Mouse (Mus musculus): Measurements from ENCODE around the gene BC025920. TPM values are rescaled to one million over a fixed set of nuclear protein-coding genes. Genes with fewer than 3 reads are reported as not detected.

The BC025920 gene
- polyA plus RNA-seq, 1 experiment, result not detected

GRCm38 (mm10) chr10:81600738-81601203, 5.3 kb upstream of the BC025920 start, which contains the start of gene Tle6:
Tle6 (minus strand) TSS chr10:81601073.
- Histone ChIP-seq H3K4me3 (replicated peaks) (peak within 1 kb of the TSS; percentile 93), H3K9me3 (no peaks in the 10 kb centered on the region), H3K27me3 (replicated peaks) (no peaks in the 10 kb centered on the region), H3K36me3 (replicated peaks; ENCODE audit: low read length) (peaks cover 4% of the 10 kb centered on the region), H3K4me1 (peaks cover 91% of the 10 kb centered on the region)
- TF ChIP-seq FLI1 (IDR thresholded peaks at IDR 0.05; ENCODE audit: low read length) (no peak), GATA1 (IDR thresholded peaks at IDR 0.05; ENCODE audit: borderline replicate concordance, low read length) (no peak)

- no peaks in the 10 kb centered on the region for H3K9me3 ChIP-seq
- H3K4me3 ChIP-seq (replicated peaks), result peak overlapping the region; percentile 93
- no peaks in the 10 kb centered on the region for H3K27me3 ChIP-seq (replicated peaks)
- H3K4me1 ChIP-seq, result peaks cover 88% of the 10 kb centered on the region
- H3K36me3 ChIP-seq (replicated peaks; ENCODE audit: low read length), result no peaks in the 10 kb centered on the region
- TF ChIP-seq FLI1 (IDR thresholded peaks at IDR 0.05; ENCODE audit: low read length) (no peak), GATA1 (IDR thresholded peaks at IDR 0.05; ENCODE audit: borderline replicate concordance, low read length) (no peak)
Measured at GRCm38 (mm10) chr10:81601396-81601905, 4.6 kb upstream of the BC025920 start.

- H3K36me3 ChIP-seq (replicated peaks; ENCODE audit: low read length), result peaks cover 4% of the 10 kb centered on the region
- peaks cover 84% of the 10 kb centered on the region for H3K4me1 ChIP-seq
Measured at GRCm38 (mm10) chr10:81602741-81603151, 3.3 kb upstream of the BC025920 start.

GRCm38 (mm10) chr10:81604019-81604967, 1.8 kb upstream of the BC025920 start:
- H3K4me1 ChIP-seq, result peaks cover 82% of the 10 kb centered on the region
- TF ChIP-seq FLI1 (IDR thresholded peaks at IDR 0.05; ENCODE audit: low read length) (no peak), GATA1 (IDR thresholded peaks at IDR 0.05; ENCODE audit: borderline replicate concordance, low read length) (no peak)
- H3K36me3 ChIP-seq (replicated peaks; ENCODE audit: low read length), result peaks cover 19% of the 10 kb centered on the region
- peak overlapping the region; percentile 91 for H3K4me3 ChIP-seq (replicated peaks)
- no peaks in the 10 kb centered on the region for H3K9me3 ChIP-seq
- H3K27me3 ChIP-seq (replicated peaks), result no peaks in the 10 kb centered on the region

More at GRCm38 (mm10) chr10:81602741-81603151, 3.3 kb upstream of the BC025920 start:
- TF ChIP-seq FLI1 (IDR thresholded peaks at IDR 0.05; ENCODE audit: low read length), result no peak
- TF ChIP-seq GATA1 (IDR thresholded peaks at IDR 0.05; ENCODE audit: borderline replicate concordance, low read length), result no peak
- no peaks in the 10 kb centered on the region for H3K9me3 ChIP-seq
- no peaks in the 10 kb centered on the region for H3K27me3 ChIP-seq (replicated peaks)
- no peak overlapping the region for H3K4me3 ChIP-seq (replicated peaks)

- peaks cover 4% of the 10 kb centered on the region for H3K9me3 ChIP-seq
- peaks cover 23% of the 10 kb centered on the region for H3K36me3 ChIP-seq (replicated peaks; ENCODE audit: low read length)
- peaks cover 82% of the 10 kb centered on the region for H3K4me1 ChIP-seq
- peak overlapping the region; percentile 91 for H3K4me3 ChIP-seq (replicated peaks)
- H3K27me3 ChIP-seq (replicated peaks), result no peaks in the 10 kb centered on the region
- TF ChIP-seq GATA1 (IDR thresholded peaks at IDR 0.05; ENCODE audit: borderline replicate concordance, low read length) (no peak), FLI1 (IDR thresholded peaks at IDR 0.05; ENCODE audit: low read length) (no peak)
Measured at GRCm38 (mm10) chr10:81604968-81605665, 953 bp upstream of the BC025920 start.

- Histone ChIP-seq H3K4me1 (peaks cover 80% of the 10 kb centered on the region), H3K27me3 (replicated peaks) (no peaks in the 10 kb centered on the region), H3K4me3 (replicated peaks) (peak overlapping the region; percentile 91), H3K9me3 (peaks cover 7% of the 10 kb centered on the region), H3K36me3 (replicated peaks; ENCODE audit: low read length) (peaks cover 23% of the 10 kb centered on the region)
- no peak for TF ChIP-seq FLI1 (IDR thresholded peaks at IDR 0.05; ENCODE audit: low read length)
- no peak for TF ChIP-seq GATA1 (IDR thresholded peaks at IDR 0.05; ENCODE audit: borderline replicate concordance, low read length)
Measured at GRCm38 (mm10) chr10:81605666-81605973, 450 bp upstream of the BC025920 start.

GRCm38 (mm10) chr10:81608308-81608707, 2.2 kb downstream of the BC025920 start:
- peaks cover 73% of the 10 kb centered on the region for H3K4me1 ChIP-seq
- no peak overlapping the region for H3K4me3 ChIP-seq (replicated peaks)
- peaks cover 23% of the 10 kb centered on the region for H3K36me3 ChIP-seq (replicated peaks; ENCODE audit: low read length)
- peaks cover 4% of the 10 kb centered on the region for H3K27me3 ChIP-seq (replicated peaks)
- TF ChIP-seq FLI1 (IDR thresholded peaks at IDR 0.05; ENCODE audit: low read length) (no peak), GATA1 (IDR thresholded peaks at IDR 0.05; ENCODE audit: borderline replicate concordance, low read length) (no peak)
- H3K9me3 ChIP-seq, result peaks cover 21% of the 10 kb centered on the region

- no peak for TF ChIP-seq GATA1 (IDR thresholded peaks at IDR 0.05; ENCODE audit: borderline replicate concordance, low read length)
- Histone ChIP-seq H3K4me1 (peaks cover 58% of the 10 kb centered on the region), H3K4me3 (replicated peaks) (peak overlapping the region; percentile 74), H3K27me3 (replicated peaks) (peaks cover 7% of the 10 kb centered on the region), H3K9me3 (peaks cover 21% of the 10 kb centered on the region), H3K36me3 (replicated peaks; ENCODE audit: low read length) (peaks cover 20% of the 10 kb centered on the region)
Measured at GRCm38 (mm10) chr10:81612779-81613178, 6.7 kb downstream of the BC025920 start.

- Histone ChIP-seq H3K4me1 (peaks cover 40% of the 10 kb centered on the region), H3K27me3 (replicated peaks) (peaks cover 7% of the 10 kb centered on the region), H3K9me3 (peaks cover 13% of the 10 kb centered on the region), H3K4me3 (replicated peaks) (no peak overlapping the region), H3K36me3 (replicated peaks; ENCODE audit: low read length) (peaks cover under 1% of the 10 kb centered on the region)
- TF ChIP-seq FLI1 (IDR thresholded peaks at IDR 0.05; ENCODE audit: low read length), result no peak
- no peak for TF ChIP-seq GATA1 (IDR thresholded peaks at IDR 0.05; ENCODE audit: borderline replicate concordance, low read length)
Measured at GRCm38 (mm10) chr10:81615486-81615885, 9.4 kb downstream of the BC025920 start.

Data from megakaryocyte, embryonic 14.5 days (primary cell).